Mouse (Mus musculus) lung, embryonic 16.5 days (tissue): Measurements from ENCODE around the gene Ptger1. TPM values are rescaled to one million over a fixed set of nuclear protein-coding genes. Genes with fewer than 3 reads are reported as not detected.

Experiments
- ATAC-seq: fragments of 200-750 bp; cut with Nextera tagmentation; 2 replicates; pipeline ENCODE4 v1.8.0; 2017; ENCODE audit warnings: low read depth, mild to moderate bottlenecking, moderate library complexity
- H3K27ac ChIP-seq: fragments of 300-500 bp; sonication (generic); 2 replicates; pipeline ENCODE4 v1.5.1; 2014; ENCODE audit warnings: mild to moderate bottlenecking, control low read depth, low read length
- H3K27me3 ChIP-seq: fragments of 300-500 bp; sonication (generic); 2 replicates; pipeline ENCODE4 v1.6.1; 2014; ENCODE audit warnings: low read depth, low read length, mixed read lengths; ENCODE audit not compliant: control insufficient read depth, insufficient read depth
- H3K36me3 ChIP-seq: fragments of 300-500 bp; sonication (generic); 2 replicates; pipeline ENCODE4 v1.6.1; 2014; ENCODE audit warnings: low read length; ENCODE audit not compliant: control insufficient read depth, insufficient read depth
- H3K4me1 ChIP-seq: fragments of 300-500 bp; sonication (generic); replicated peaks from 2 replicates; pipeline ENCODE4 v1.6.1; 2014; ENCODE audit warnings: low read length, mixed read lengths; ENCODE audit not compliant: control insufficient read depth, insufficient read depth
- H3K4me2 ChIP-seq: fragments of 300-500 bp; sonication (generic); 2 replicates; pipeline ENCODE4 v1.6.1; 2014; ENCODE audit warnings: low read depth, low read length, control low read depth
- H3K4me3 ChIP-seq: fragments of 300-500 bp; sonication (generic); 2 replicates; pipeline ENCODE4 v1.5.1; 2014; ENCODE audit warnings: mild to moderate bottlenecking, low read length, control low read depth
- H3K9ac ChIP-seq: fragments of 300-500 bp; sonication (generic); 2 replicates; pipeline ENCODE4 v1.6.1; 2014; ENCODE audit warnings: low read length, control low read depth
- H3K9me3 ChIP-seq: fragments of 300-500 bp; sonication (generic); 2 replicates; pipeline ENCODE4 v1.6.1; 2016; ENCODE audit warnings: low read length; ENCODE audit not compliant: control insufficient read depth
- WGBS: fragments of 180-500 bp; shearing (Covaris S2); extraction: QIAGEN DNeasy Blood & Tissue Kit; methylation state at CpG from one replicate; pipeline ENCODE4 v1.1.7; 2014; 5-methylcytosine and 5-hydroxymethylcytosine counted together
- polyA plus RNA-seq: library from polyadenylated mRNA; unstranded; fragments of >200 nt; fragmentation: Nextera tagmentation; extraction: Ambion mirVana; gene quantifications from 2 replicates; pipeline ENCODE4 v1.2.1, GENCODE M21; 2015

Gene Ptger1
- polyA plus RNA-seq, 1 experiment from 2014 or later: 1.4 TPM

DNA sequence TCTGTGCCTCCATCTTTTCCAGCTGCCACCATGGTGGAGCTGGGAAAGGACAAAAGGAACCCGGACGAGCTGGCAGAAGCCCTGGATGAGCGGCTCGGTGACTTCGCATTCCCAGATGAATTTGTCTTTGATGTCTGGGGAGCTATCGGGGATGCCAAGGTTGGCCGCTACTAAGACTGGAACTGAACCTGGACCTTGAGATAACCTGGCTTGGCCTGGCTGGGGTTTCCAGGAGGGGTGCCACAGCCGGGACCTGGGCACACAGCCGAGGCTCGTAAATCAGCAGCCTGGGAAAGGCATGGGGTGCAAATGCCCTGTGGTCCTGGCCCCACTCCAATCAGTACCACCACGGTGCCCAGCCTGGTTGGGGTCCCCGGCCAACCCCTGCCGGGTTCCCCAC is 2.4 kb upstream of the Ptger1 start:
- peaks cover 73% of the 10 kb centered on the region for H3K4me1 ChIP-seq

DNA sequence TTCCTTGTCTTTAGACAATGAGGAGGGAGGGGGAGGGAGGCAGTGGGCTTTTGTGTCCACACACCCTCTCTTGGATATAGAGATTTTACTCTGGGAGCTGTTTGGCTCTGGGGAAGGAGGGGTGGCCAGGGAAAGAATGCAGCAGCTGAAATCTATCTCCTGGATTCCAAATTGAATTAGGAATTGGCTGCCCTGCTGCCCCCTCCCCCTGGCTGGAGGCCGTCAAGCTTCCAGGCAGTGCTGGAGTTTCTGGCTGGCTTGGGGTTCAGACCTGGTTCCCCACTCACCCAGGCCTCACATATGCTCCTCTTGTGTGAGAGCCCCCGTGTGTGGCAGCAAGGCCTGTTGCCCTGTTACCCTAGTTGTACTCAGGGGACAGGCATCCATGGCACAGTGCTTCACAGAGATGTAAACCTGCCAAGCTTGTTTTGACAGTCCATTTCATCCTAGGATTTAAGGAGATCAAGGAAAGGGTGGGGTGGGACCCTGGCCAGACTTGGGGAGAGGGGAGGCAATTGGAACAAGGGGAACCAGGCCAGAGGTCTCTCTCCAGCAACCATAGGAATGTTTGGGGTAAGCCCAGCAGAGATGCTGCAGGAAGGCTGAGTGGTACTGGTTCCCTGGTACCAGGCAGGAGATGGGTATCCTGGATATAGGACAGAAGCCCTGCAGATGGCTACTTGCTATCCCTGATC is 1.4 kb upstream of the Ptger1 start:
- no peak; the same call in 1 of the 2 replicates for ATAC-seq
- Histone ChIP-seq H3K27ac (peak overlapping the region; percentile 73), H3K4me2 (no peak overlapping the region), H3K9me3 (no peaks in the 10 kb centered on the region), H3K36me3 (peaks cover 12% of the 10 kb centered on the region), H3K9ac (no peak overlapping the region; the same call in 1 of the 2 replicates), H3K27me3 (no peaks in the 10 kb centered on the region), H3K4me3 (no peak overlapping the region), H3K4me1 (peaks cover 71% of the 10 kb centered on the region)
- 37% methylated on average over 2 of the region's 2 CpGs for WGBS

More for the DNA sequence above, 2.4 kb upstream of the Ptger1 start:
- Histone ChIP-seq H3K27me3 (no peaks in the 10 kb centered on the region), H3K4me2 (no peak overlapping the region), H3K4me3 (no peak overlapping the region), H3K27ac (peak overlapping the region; percentile 73; the same call in 1 of the 2 replicates), H3K9me3 (no peaks in the 10 kb centered on the region), H3K9ac (no peak overlapping the region; the same call in 1 of the 2 replicates), H3K36me3 (peaks cover 9% of the 10 kb centered on the region)
- 82% methylated on average over 13 of the region's 13 CpGs for WGBS
- no peak for ATAC-seq

DNA sequence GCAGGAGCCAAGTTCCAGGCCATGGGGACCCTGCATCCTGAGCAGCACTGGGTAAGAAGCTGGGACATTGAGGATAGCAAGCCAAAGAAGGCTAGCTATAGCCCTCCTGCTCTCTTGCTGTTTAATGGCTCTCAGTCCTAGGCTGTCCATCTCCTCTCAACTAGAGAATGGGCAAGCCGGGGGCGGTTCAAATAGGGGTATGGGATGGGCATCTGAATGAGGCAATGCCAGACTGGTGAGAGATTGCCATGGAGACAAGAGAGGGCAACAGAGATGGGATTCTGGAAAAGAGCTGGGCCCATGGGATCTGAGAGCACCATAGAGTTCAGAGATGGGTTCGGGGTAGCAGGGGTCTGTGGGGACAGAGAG is 372 bp downstream of the Ptger1 start:
- WGBS: 89% methylated on average over 3 of the region's 3 CpGs
- peak overlapping the region; percentile 61 for H3K9ac ChIP-seq

DNA sequence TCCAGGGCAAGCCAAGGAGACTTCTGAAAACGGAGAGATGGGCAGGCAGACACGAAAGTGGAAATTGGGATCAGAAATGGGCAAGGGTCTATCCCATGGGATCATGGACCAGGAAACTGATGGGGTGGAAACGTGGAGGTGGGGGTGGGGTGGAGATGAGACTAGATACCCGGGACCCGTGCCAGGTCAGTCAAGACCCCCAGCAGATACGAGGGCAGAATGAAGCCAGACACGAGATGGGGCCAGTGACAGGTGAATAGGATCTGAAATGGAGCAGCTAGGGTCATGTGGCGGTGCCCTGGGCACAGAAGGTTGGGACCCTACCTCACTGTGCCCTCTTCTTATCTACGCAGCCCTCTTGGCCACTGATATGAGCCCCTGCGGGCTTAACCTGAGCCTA is 1.0 kb downstream of the Ptger1 start:
- Histone ChIP-seq H3K9ac (peak overlapping the region; percentile 70; the same call in 1 of the 2 replicates), H3K27ac (no peak overlapping the region), H3K27me3 (no peaks in the 10 kb centered on the region), H3K4me1 (peaks cover 47% of the 10 kb centered on the region), H3K36me3 (peaks cover 32% of the 10 kb centered on the region), H3K4me3 (no peak overlapping the region), H3K4me2 (no peak overlapping the region), H3K9me3 (no peaks in the 10 kb centered on the region)
- 76% methylated on average over 10 of the region's 10 CpGs for WGBS
- no peak for ATAC-seq

More for the DNA sequence above, 372 bp downstream of the Ptger1 start:
- peaks cover 53% of the 10 kb centered on the region for H3K4me1 ChIP-seq
- no peaks in the 10 kb centered on the region for H3K27me3 ChIP-seq
- peaks cover 29% of the 10 kb centered on the region for H3K36me3 ChIP-seq
- peak overlapping the region; percentile 43 for H3K4me2 ChIP-seq
- ATAC-seq: no peak
- H3K4me3 ChIP-seq: no peak overlapping the region
- no peaks in the 10 kb centered on the region for H3K9me3 ChIP-seq
- peak overlapping the region; percentile 82 for H3K27ac ChIP-seq

DNA sequence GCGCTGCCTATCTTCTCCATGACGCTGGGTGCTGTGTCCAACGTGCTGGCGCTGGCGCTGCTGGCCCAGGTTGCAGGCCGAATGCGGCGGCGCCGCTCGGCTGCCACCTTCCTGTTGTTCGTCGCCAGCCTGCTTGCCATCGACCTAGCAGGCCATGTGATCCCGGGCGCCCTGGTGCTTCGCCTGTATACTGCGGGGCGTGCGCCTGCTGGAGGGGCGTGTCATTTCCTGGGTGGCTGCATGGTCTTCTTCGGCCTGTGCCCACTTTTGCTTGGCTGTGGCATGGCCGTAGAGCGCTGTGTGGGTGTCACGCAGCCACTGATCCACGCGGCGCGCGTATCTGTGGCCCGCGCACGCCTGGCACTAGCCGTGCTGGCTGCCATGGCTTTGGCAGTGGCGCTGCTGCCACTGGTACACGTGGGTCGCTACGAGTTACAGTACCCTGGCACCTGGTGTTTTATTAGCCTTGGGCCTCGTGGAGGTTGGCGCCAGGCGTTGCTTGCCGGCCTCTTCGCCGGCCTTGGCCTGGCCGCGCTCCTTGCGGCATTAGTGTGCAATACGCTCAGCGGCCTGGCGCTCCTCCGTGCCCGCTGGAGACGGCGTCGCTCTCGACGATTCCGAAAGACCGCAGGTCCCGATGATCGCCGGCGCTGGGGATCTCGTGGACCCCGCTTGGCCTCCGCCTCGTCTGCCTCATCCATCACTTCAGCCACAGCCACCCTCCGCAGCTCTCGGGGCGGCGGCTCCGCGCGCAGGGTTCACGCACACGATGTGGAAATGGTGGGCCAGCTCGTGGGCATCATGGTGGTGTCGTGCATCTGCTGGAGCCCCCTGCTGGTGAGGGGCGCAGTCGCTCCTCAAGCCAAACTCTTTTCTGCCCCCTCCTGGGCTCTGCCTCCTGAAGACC is 1.8 kb downstream of the Ptger1 start:
- Histone ChIP-seq H3K27ac (no peak overlapping the region; the same call in 1 of the 2 replicates), H3K27me3 (no peaks in the 10 kb centered on the region), H3K36me3 (peaks cover 32% of the 10 kb centered on the region), H3K9me3 (no peaks in the 10 kb centered on the region), H3K4me2 (peak overlapping the region; percentile 89), H3K4me1 (peaks cover 40% of the 10 kb centered on the region), H3K4me3 (peak overlapping the region; percentile 49), H3K9ac (peak overlapping the region; percentile 70)
- 21% methylated on average over 80 of the region's 80 CpGs for WGBS
- ATAC-seq: peak; percentile 43

DNA sequence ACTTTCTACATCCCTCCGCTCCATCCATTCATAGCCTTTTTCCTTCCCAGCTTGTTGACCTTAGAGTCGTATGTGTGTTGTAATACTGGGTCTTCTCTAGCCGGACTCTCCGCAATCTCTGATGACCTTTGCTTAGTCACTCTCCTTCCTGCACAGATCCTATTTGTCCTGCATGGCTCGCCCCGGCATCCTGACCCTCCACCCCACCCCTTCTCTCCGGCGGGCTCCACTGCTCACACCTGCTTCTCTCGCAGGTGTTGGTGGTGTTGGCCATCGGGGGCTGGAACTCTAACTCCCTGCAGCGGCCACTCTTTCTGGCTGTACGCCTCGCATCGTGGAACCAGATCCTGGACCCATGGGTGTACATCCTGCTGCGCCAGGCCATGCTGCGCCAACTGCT is 2.5 kb downstream of the Ptger1 start:
- no peak for ATAC-seq
- Histone ChIP-seq H3K36me3 (peaks cover 29% of the 10 kb centered on the region), H3K27me3 (no peaks in the 10 kb centered on the region), H3K9me3 (no peaks in the 10 kb centered on the region), H3K4me3 (no peak overlapping the region), H3K27ac (no peak overlapping the region; the same call in 1 of the 2 replicates), H3K4me2 (peak overlapping the region; percentile 89), H3K4me1 (peaks cover 40% of the 10 kb centered on the region), H3K9ac (no peak overlapping the region)
- WGBS: 76% methylated on average over 16 of the region's 16 CpGs

- H3K9ac ChIP-seq: no peak overlapping the region
- H3K4me3 ChIP-seq: no peak overlapping the region
- peaks cover 10% of the 10 kb centered on the region for H3K4me1 ChIP-seq
- H3K27me3 ChIP-seq: no peaks in the 10 kb centered on the region
- H3K4me2 ChIP-seq: no peak overlapping the region
- no peaks in the 10 kb centered on the region for H3K9me3 ChIP-seq
- no peak overlapping the region for H3K27ac ChIP-seq
- H3K36me3 ChIP-seq: peaks cover 34% of the 10 kb centered on the region
- no peak for ATAC-seq
- WGBS: 52% methylated on average over 5 of the region's 5 CpGs
These were observed 6.5 kb downstream of the Ptger1 start for GRCm38 (mm10) chr8:83672936-83673335.

DNA sequence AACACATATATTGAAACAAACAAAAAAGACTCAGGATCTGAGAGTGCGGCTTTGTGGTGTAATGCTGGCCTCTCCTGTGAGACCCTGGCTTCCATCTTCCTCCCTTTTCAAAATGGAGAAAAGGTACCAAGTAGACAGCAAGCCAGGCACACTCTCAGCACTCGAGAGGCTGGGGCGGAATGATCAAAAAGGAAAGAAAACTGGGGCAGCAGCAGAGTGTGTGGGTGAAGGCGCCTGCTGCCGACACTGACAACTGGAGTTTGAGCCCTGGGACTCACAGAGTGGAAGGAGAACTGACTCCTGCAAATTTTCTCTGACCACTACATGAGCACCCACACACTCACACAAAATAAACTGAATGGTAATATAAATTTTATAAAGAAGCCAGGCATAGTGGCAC is 8.0 kb downstream of the Ptger1 start:
- Histone ChIP-seq H3K4me1 (no peaks in the 10 kb centered on the region), H3K4me2 (no peak overlapping the region), H3K36me3 (peaks cover 48% of the 10 kb centered on the region), H3K9me3 (no peaks in the 10 kb centered on the region), H3K9ac (no peak overlapping the region), H3K4me3 (no peak overlapping the region), H3K27ac (no peak overlapping the region), H3K27me3 (no peaks in the 10 kb centered on the region)
- WGBS: 84% methylated on average over 5 of the region's 5 CpGs
- ATAC-seq: no peak

DNA sequence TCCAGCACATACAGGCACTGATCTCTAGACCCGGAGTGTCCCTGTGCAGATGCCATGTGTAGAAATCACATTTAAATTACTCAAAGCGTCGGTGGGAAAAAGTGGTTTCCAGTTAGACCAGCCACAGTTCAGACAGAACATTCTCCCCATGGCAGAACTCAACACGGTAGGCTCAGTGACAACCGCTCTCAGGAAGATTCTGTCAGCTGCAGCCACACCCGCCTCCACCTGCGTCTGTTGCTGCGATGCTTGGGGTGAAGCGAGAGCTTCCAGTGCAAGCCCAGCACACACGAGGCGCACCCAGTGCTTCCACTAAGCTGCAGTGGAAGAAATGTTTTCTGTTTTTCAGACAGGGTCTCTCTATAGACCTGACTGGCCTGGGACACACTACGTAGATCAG is 13.4 kb downstream of the Ptger1 start:
- Histone ChIP-seq H3K27me3 (no peaks in the 10 kb centered on the region), H3K4me1 (peaks cover 12% of the 10 kb centered on the region), H3K4me2 (no peak overlapping the region), H3K9me3 (no peaks in the 10 kb centered on the region), H3K27ac (no peak overlapping the region), H3K4me3 (no peak overlapping the region), H3K9ac (no peak overlapping the region), H3K36me3 (peaks cover 40% of the 10 kb centered on the region)
- 92% methylated on average over 12 of the region's 12 CpGs for WGBS
- no peak for ATAC-seq
